Mouse (Mus musculus): ENCODE data around the gene Bpifb9a. TPM values are rescaled to one million over a fixed set of nuclear protein-coding genes. Genes with fewer than 3 reads are reported as not detected.
"Not testable (repeated sequence)": the region's sequence is repeated elsewhere in the genome, so short reads cannot be mapped to it uniquely, and the experiment has no call there.

Bpifb9a gene
- total RNA-seq (2021): not detected
- long read RNA-seq, experiment 1: 0 reads
- long read RNA-seq, experiment 2: 0 reads

- intact Hi-C loops (cut with DNase I): not testable (repeated sequence)
Measured at GRCm38 (mm10) chr2:154257554-154257953, at the start of gene Bpifb9a. Bpifb9a (plus strand) TSS chr2:154257854.

GRCm38 (mm10) chr2:154209112-154209511, 48.5 kb upstream of the Bpifb9a start:
- intact Hi-C loops (cut with DNase I): no loop called here
- no peak for DNase-seq

More at GRCm38 (mm10) chr2:154257554-154257953, at the start of gene Bpifb9a:
- DNase-seq: not testable (repeated sequence)

- intact Hi-C loops (cut with DNase I): loop anchor here (5.0 kb wide), 1 partner anchor 76 kb away; no protein-coding TSS in a partner anchor
- no peak for DNase-seq
Measured at GRCm38 (mm10) chr2:154211121-154211520, 46.5 kb upstream of the Bpifb9a start.

DNA sequence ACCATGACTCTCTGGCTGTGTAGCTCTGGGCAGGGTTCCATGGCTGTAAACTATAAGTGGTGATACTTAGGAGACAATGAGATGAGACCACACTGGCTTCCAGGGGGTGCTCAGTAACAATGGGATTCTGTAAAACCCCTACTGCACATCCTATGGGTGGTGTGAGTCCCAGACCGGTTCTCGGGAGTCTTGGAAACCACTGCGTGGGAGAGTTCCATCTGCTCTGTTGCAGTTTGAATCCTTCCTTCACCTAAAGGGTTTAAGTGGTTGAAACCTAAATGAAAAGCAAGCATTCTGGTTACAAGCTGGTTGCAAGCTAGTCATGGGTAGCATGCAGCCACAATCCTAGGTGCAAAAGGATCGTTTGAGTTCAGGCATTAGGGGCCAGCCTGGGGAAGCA, 45.8 kb upstream of the Bpifb9a start:
- no peak for DNase-seq
- intact Hi-C loops (cut with DNase I): loop anchor here (5.0 kb wide), 1 partner anchor 75 kb away; no protein-coding TSS in a partner anchor

DNA sequence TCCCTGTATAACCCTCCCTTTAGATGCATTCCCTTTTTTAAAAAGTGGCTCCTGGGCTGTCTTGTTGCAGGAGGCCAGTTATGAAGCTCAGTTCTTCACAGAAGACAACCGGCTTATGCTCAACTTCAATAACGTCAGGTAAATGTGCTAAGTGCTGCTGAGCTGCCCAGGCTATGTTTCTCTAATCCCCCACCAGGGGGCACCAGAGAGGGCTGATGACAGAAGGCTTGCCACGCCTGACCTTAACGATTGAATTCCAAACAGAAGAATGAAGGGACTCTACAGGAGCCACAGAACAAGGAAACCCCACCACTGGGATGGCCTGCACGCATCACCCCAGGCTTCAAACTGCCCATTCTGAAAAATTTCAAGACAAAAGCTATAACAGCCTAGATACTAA, 42.5 kb upstream of the Bpifb9a start:
- DNase-seq: peak; percentile 33 to 55
- intact Hi-C loops (cut with DNase I): no loop called here

- no peak for DNase-seq
- intact Hi-C loops (cut with DNase I): no loop called here
Measured at GRCm38 (mm10) chr2:154219950-154220349, 37.7 kb upstream of the Bpifb9a start.

DNA sequence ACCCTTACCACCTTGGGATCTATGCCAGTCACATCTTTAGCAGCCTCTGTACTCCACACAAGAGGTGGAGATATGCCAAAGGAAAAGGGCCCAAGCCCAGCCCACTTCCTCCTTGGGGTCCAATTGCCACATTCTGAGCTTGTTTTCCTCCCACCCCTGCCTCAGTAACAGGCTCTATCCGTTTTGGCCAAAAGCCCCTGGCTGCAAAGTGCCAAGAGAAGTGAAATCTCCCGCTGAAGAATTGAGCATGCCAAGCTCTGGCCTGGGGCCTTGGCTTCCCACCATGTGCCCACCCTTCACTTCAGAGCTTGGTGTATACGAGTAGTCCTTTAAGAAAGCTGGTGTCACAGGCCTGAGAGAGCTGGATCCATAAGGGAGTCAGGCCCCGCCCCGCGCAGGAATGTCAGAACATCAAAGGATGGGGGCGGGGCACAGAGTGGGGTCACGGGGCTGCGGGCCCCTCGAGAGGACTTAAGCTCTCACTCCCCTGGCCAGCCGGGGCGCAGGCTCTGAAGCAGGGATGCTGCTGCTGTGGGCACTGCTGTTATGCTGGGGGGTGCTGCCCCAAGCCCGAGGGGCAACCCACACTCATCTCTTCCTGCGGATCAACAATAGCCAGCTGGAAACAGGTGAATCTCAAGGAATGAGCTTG, 34.3 kb upstream of the Bpifb9a start, which contains the start of gene Bpifb5:
Bpifb5 (plus strand) TSS at position 478 of the 652 bp plus-strand sequence.
- no peak for DNase-seq
- intact Hi-C loops (cut with DNase I): no loop called here

GRCm38 (mm10) chr2:154223917-154224273, 33.8 kb upstream of the Bpifb9a start:
- DNase-seq: no peak
- intact Hi-C loops (cut with DNase I): no loop called here

GRCm38 (mm10) chr2:154226991-154227390, 30.7 kb upstream of the Bpifb9a start:
- DNase-seq: no peak
- intact Hi-C loops (cut with DNase I): no loop called here

DNA sequence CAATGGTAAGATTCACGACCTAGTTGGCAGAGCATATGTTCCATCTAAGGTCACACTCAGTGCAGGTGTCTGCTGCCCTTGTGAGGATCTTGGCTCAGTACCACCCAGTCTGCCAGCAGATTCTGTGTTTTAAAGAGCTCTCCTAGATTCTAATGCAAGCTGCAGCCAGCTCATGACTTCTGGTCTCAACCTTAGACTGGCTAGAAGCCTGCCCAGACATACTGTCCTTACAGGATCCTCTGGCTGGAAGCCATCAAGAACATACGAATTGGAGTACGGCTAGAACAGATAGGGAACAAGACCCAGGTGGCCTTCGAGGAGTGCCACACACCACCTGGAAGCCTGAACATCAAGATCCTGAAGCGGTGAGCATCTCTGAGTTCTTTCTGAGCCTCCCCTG, 29.8 kb upstream of the Bpifb9a start:
- no peak for DNase-seq
- intact Hi-C loops (cut with DNase I): no loop called here

- intact Hi-C loops (cut with DNase I): no loop called here
- no peak for DNase-seq
Measured at GRCm38 (mm10) chr2:154233426-154233825, 24.2 kb upstream of the Bpifb9a start.

DNA sequence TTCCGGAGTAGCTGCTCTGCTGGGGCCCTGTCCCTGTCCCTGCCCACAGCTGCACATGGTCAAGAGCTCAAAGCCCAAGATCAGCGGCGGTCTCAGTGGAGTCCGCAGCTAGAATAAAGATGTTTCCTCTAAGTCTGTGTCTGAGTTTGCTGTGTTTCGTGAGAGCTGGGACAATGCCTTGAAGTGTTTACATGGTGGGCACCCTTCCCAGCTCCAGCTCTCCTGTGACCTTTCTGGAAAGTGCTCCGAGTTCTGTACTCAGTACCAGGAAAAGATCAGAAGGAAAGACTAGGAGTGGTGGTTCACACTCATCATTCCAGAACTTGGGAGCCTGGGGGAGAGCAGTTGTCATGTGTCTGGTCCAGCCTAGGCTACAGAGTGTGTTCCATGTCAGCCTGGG, 16.9 kb upstream of the Bpifb9a start:
- no peak for DNase-seq
- intact Hi-C loops (cut with DNase I): no loop called here

GRCm38 (mm10) chr2:154242726-154243125, 14.9 kb upstream of the Bpifb9a start:
- DNase-seq; intact Hi-C loops (cut with DNase I): not testable (repeated sequence)

- DNase-seq: no peak
- intact Hi-C loops (cut with DNase I): no loop called here
Measured at GRCm38 (mm10) chr2:154243356-154244036, 14.2 kb upstream of the Bpifb9a start.

DNA sequence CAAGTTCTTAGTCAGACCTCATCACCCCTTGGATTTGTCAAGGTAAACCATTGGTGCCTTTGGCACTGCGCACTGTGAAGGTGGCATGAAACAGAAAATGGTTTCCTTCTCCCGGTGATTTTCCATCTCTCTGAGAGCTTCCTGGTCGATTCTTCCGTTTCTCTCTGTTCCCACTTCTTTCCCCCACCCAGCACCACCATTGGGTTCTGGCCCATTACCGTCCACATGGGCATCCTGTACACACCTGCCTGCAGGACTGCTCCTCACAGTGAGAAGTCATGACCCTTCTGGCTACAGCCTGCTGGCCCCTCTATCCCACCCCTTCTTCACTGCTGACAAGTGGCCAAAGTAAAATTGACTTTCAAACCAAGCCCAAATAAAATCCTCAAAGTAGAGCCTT, 12.3 kb upstream of the Bpifb9a start:
- intact Hi-C loops (cut with DNase I): no loop called here
- no peak for DNase-seq

GRCm38 (mm10) chr2:154255254-154255653, 2.4 kb upstream of the Bpifb9a start:
- DNase-seq; intact Hi-C loops (cut with DNase I): not testable (repeated sequence)

GRCm38 (mm10) chr2:154255770-154256169, 1.9 kb upstream of the Bpifb9a start:
- no peak for DNase-seq
- intact Hi-C loops (cut with DNase I): no loop called here

- intact Hi-C loops (cut with DNase I): not testable (repeated sequence)
Measured at GRCm38 (mm10) chr2:154264397-154264796, 6.7 kb downstream of the Bpifb9a start.

DNA sequence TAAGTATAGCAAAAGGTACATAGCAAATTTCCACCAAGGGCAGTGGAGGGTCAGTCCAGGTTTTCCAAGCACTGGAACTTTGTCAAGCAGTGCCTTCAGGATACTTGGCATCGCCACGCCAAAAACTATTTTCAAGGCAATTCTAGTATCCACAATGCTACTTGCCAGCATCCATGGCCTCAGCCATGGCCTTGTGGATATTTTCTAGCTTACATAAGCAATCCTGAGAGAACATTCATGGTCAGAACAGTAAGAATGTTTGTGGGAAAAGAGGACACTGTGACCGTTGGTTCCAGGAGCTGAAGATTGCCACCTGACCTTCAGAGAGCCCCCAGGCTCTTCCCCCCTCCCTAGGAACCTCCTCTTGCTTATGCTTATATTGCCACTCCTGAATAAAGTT, 34.2 kb downstream of the Bpifb9a start:
- DNase-seq; intact Hi-C loops (cut with DNase I): not testable (repeated sequence)

More at GRCm38 (mm10) chr2:154264397-154264796, 6.7 kb downstream of the Bpifb9a start:
- DNase-seq: not testable (repeated sequence)

DNA sequence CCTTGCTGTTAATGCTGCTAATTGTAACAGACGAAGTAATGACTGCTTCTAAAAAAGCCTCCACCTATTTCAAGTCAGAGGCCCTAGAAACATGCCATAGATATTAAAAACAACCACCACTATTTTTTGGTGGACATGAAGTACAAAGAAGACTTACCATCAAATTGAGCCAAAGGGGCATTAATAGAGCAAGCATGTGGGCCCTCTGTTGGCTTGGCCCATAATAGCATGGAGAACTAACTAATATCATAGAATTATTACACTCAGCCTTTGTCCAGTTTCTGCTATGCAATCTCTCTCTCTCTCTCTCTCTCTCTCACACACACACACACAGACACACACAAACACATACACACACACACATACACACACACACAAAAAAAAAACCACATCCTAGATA, 35.2 kb downstream of the Bpifb9a start:
- intact Hi-C loops (cut with DNase I): no loop called here
- DNase-seq: no peak

- DNase-seq; intact Hi-C loops (cut with DNase I): not testable (repeated sequence)
Measured at GRCm38 (mm10) chr2:154294746-154295145, 37.1 kb downstream of the Bpifb9a start.

GRCm38 (mm10) chr2:154300496-154300895, 42.8 kb downstream of the Bpifb9a start:
- intact Hi-C loops (cut with DNase I): no loop called here
- DNase-seq: peak; percentile 23 to 45

Measured in gastrocnemius, postnatal 36 days (tissue).